Mouse (Mus musculus) forebrain, embryonic 11.5 days (tissue): ENCODE data around the gene Mrps6. TPM values are rescaled to one million over a fixed set of nuclear protein-coding genes. Genes with fewer than 3 reads are reported as not detected.

Source experiments
- ATAC-seq: fragments of 200-750 bp; cut with Nextera tagmentation; replicated peaks from 2 replicates; pipeline ENCODE4 v1.8.0; 2017; ENCODE audit warnings: moderate TSS enrichment; ENCODE audit not compliant: low FRiP score
- DNase-seq: peaks from one replicate; pipeline ENCODE4 v3.0.0-alpha.2; 2017; ENCODE audit warnings: low spot score
- H3K27ac ChIP-seq: fragments of 300-500 bp; sonication (generic); 2 replicates; pipeline ENCODE4 v1.5.1; 2014; ENCODE audit warnings: low read depth, low read length
- H3K27me3 ChIP-seq: fragments of 300-500 bp; sonication (generic); 2 replicates; pipeline ENCODE4 v1.6.1; 2014; ENCODE audit warnings: mild to moderate bottlenecking, low read length, mixed read lengths; ENCODE audit not compliant: control insufficient read depth, insufficient read depth
- H3K36me3 ChIP-seq: fragments of 300-500 bp; sonication (generic); 2 replicates; pipeline ENCODE4 v1.6.1; 2014; ENCODE audit warnings: mild to moderate bottlenecking, low read length, moderate library complexity, mixed read lengths; ENCODE audit not compliant: control insufficient read depth, insufficient read depth
- H3K4me1 ChIP-seq: fragments of 300-500 bp; sonication (generic); replicated peaks from 2 replicates; pipeline ENCODE4 v1.6.1; 2014; ENCODE audit warnings: low read length, mixed read lengths; ENCODE audit not compliant: control insufficient read depth, insufficient read depth
- H3K4me2 ChIP-seq: fragments of 300-500 bp; sonication (generic); 2 replicates; pipeline ENCODE4 v1.6.1; 2014; ENCODE audit warnings: low read depth, mild to moderate bottlenecking, low read length, moderate library complexity, mixed read lengths; ENCODE audit not compliant: severe bottlenecking
- H3K4me3 ChIP-seq: fragments of 300-500 bp; sonication (generic); 2 replicates; pipeline ENCODE4 v1.5.1; 2014; ENCODE audit warnings: low read depth, low read length
- H3K9ac ChIP-seq: fragments of 300-500 bp; sonication (generic); 2 replicates; pipeline ENCODE4 v1.6.1; 2014; ENCODE audit warnings: low read length
- H3K9me3 ChIP-seq: fragments of 300-500 bp; sonication (generic); 2 replicates; pipeline ENCODE4 v1.6.1; 2016; ENCODE audit warnings: low read length, mixed read lengths; ENCODE audit not compliant: control insufficient read depth
- WGBS: fragments of 180-500 bp; shearing (Covaris S2); extraction: QIAGEN DNeasy Blood & Tissue Kit; methylation state at CpG from one replicate; pipeline ENCODE4 v1.1.7; 2014; 5-methylcytosine and 5-hydroxymethylcytosine counted together
- polyA plus RNA-seq: library from polyadenylated mRNA; unstranded; fragments of >200 nt; fragmentation: Nextera tagmentation; extraction: Ambion mirVana; gene quantifications from 2 replicates; pipeline ENCODE4 v1.2.1, GENCODE M21; 2014

Mrps6 gene
- polyA plus RNA-seq, 1 experiment from 2014 or later: 117 TPM

- H3K9ac ChIP-seq: peak overlapping the region; percentile 80
- peaks cover 2% of the 10 kb centered on the region; the same call in 1 of the 2 replicates for H3K4me1 ChIP-seq
- peaks cover 3% of the 10 kb centered on the region; the same call in 1 of the 2 replicates for H3K36me3 ChIP-seq
- H3K27me3 ChIP-seq: no peaks in the 10 kb centered on the region
- DNase-seq: no peak
- peak overlapping the region; percentile 88 for H3K4me3 ChIP-seq
- H3K27ac ChIP-seq: 0 out of 2 replicates have a peak overlapping the region, but pooled peaks have one; percentile 50
- peak overlapping the region; percentile 90 for H3K4me2 ChIP-seq
- H3K9me3 ChIP-seq: no peaks in the 10 kb centered on the region; the same call in 1 of the 2 replicates
- 2% methylated on average over 59 of the region's 63 CpGs for WGBS
- ATAC-seq: peak; percentile 43
Observed at GRCm38 (mm10) chr16:92058644-92059620, 862 bp downstream of the Mrps6 start.

- ATAC-seq: no peak
- Histone ChIP-seq H3K27ac (no peak overlapping the region), H3K27me3 (no peaks in the 10 kb centered on the region), H3K36me3 (peaks cover 3% of the 10 kb centered on the region; the same call in 1 of the 2 replicates), H3K4me2 (no peak overlapping the region), H3K4me3 (no peak overlapping the region), H3K9me3 (no peaks in the 10 kb centered on the region), H3K9ac (no peak overlapping the region), H3K4me1 (peaks cover 2% of the 10 kb centered on the region; the same call in 1 of the 2 replicates)
- no peak for DNase-seq
- 83% methylated on average over 3 of the region's 3 CpGs for WGBS
Observed at GRCm38 (mm10) chr16:92060213-92060612, 2.1 kb downstream of the Mrps6 start.

GRCm38 (mm10) chr16:92061586-92061985, 3.5 kb downstream of the Mrps6 start:
- H3K4me2 ChIP-seq: no peak overlapping the region
- peaks cover 3% of the 10 kb centered on the region; the same call in 1 of the 2 replicates for H3K36me3 ChIP-seq

GRCm38 (mm10) chr16:92062832-92063231, 4.8 kb downstream of the Mrps6 start:
- DNase-seq (no peak), ATAC-seq (no peak)
- Histone ChIP-seq H3K27me3 (no peaks in the 10 kb centered on the region), H3K27ac (no peak overlapping the region), H3K4me2 (no peak overlapping the region), H3K36me3 (peaks cover 3% of the 10 kb centered on the region; the same call in 1 of the 2 replicates), H3K9me3 (no peaks in the 10 kb centered on the region), H3K4me1 (0 out of 2 replicates have a peak, but pooled peaks cover 2% of the 10 kb centered on the region), H3K4me3 (no peak overlapping the region), H3K9ac (no peak overlapping the region)
- 97% methylated on average over 1 of the region's 1 CpGs for WGBS

More at GRCm38 (mm10) chr16:92061586-92061985, 3.5 kb downstream of the Mrps6 start:
- H3K4me3 ChIP-seq: no peak overlapping the region
- no peak overlapping the region for H3K9ac ChIP-seq
- H3K9me3 ChIP-seq: no peaks in the 10 kb centered on the region
- ATAC-seq: no peak
- no peaks in the 10 kb centered on the region for H3K27me3 ChIP-seq
- WGBS: 93% methylated on average over 7 of the region's 7 CpGs
- no peak for DNase-seq
- H3K27ac ChIP-seq: no peak overlapping the region
- peaks cover 2% of the 10 kb centered on the region; the same call in 1 of the 2 replicates for H3K4me1 ChIP-seq

- H3K36me3 ChIP-seq: peaks cover 3% of the 10 kb centered on the region; the same call in 1 of the 2 replicates
- 91% methylated on average over 2 of the region's 2 CpGs for WGBS
- no peak for DNase-seq
- H3K4me2 ChIP-seq: no peak overlapping the region
- no peak overlapping the region for H3K27ac ChIP-seq
- H3K27me3 ChIP-seq: no peaks in the 10 kb centered on the region
- ATAC-seq: no peak
- H3K9me3 ChIP-seq: no peaks in the 10 kb centered on the region
- H3K9ac ChIP-seq: no peak overlapping the region
- H3K4me1 ChIP-seq: no peaks in the 10 kb centered on the region
- H3K4me3 ChIP-seq: no peak overlapping the region
Observed at GRCm38 (mm10) chr16:92064801-92065200, 6.7 kb downstream of the Mrps6 start.

GRCm38 (mm10) chr16:92070338-92070737, 12.3 kb downstream of the Mrps6 start:
- no peaks in the 10 kb centered on the region for H3K36me3 ChIP-seq
- H3K4me3 ChIP-seq: no peak overlapping the region
- H3K4me2 ChIP-seq: no peak overlapping the region
- ATAC-seq (no peak), DNase-seq (no peak)
- H3K4me1 ChIP-seq: no peaks in the 10 kb centered on the region
- H3K9ac ChIP-seq: no peak overlapping the region
- H3K27me3 ChIP-seq: no peaks in the 10 kb centered on the region
- WGBS: 94% methylated on average over 8 of the region's 8 CpGs
- no peak overlapping the region for H3K27ac ChIP-seq
- H3K9me3 ChIP-seq: no peaks in the 10 kb centered on the region

GRCm38 (mm10) chr16:92076797-92077196, 18.7 kb downstream of the Mrps6 start:
- no peak overlapping the region for H3K4me3 ChIP-seq
- 96% methylated on average over 8 of the region's 8 CpGs for WGBS
- no peak for DNase-seq
- no peaks in the 10 kb centered on the region for H3K9me3 ChIP-seq
- no peaks in the 10 kb centered on the region for H3K4me1 ChIP-seq
- no peaks in the 10 kb centered on the region for H3K27me3 ChIP-seq
- peaks cover 7% of the 10 kb centered on the region; the same call in 1 of the 2 replicates for H3K36me3 ChIP-seq
- H3K4me2 ChIP-seq: no peak overlapping the region
- no peak overlapping the region for H3K27ac ChIP-seq
- no peak overlapping the region for H3K9ac ChIP-seq
- no peak for ATAC-seq

- DNase-seq: no peak
- H3K4me2 ChIP-seq: no peak overlapping the region
- ATAC-seq: no peak
- H3K9ac ChIP-seq: no peak overlapping the region
- H3K4me3 ChIP-seq: no peak overlapping the region
- no peaks in the 10 kb centered on the region for H3K9me3 ChIP-seq
- no peaks in the 10 kb centered on the region for H3K36me3 ChIP-seq
- no peak overlapping the region for H3K27ac ChIP-seq
- 92% methylated on average over 10 of the region's 10 CpGs for WGBS
- H3K27me3 ChIP-seq: no peaks in the 10 kb centered on the region
- H3K4me1 ChIP-seq: no peaks in the 10 kb centered on the region
Observed at GRCm38 (mm10) chr16:92083771-92084453, 25.8 kb downstream of the Mrps6 start.
